Mouse (Mus musculus): ENCODE data around the gene Gm9958. TPM values are rescaled to one million over a fixed set of nuclear protein-coding genes. Genes with fewer than 3 reads are reported as not detected.

Gm9958 gene
- 1.8 and 2.4 TPM in 2 replicates for polyA plus RNA-seq (2015; fragmentation: Nextera tagmentation; extraction: Ambion mirVana)

DNA sequence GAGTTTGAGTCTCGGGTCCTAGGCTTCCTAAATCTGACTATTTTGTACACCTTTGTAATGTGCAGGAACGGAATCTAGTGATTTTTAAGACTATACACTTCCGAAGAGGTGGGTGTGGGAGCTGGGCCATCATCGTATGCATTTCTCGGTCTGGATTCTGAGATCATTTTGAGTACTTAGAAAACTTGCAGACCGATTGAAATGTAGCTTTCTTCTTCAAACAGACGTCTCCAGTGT is at the start of gene Gm9958:
Gm9958 (plus strand) TSS at position 138 of the 237 bp plus-strand sequence.
- no peak for ATAC-seq (ENCODE audit: insufficient read depth)
- Histone ChIP-seq H3K36me3 (replicated peaks) (no peaks in the 10 kb centered on the region), H3K27ac (replicated peaks) (peak within 1 kb of the TSS; percentile 99), H3K4me1 (replicated peaks) (peaks cover 29% of the 10 kb centered on the region), H3K4me3 (replicated peaks) (peak within 1 kb of the TSS; percentile 92), H3K4me2 (peak within 1 kb of the TSS; percentile 78), H3K9me3 (replicated peaks) (no peaks in the 10 kb centered on the region), H3K27me3 (no peaks in the 10 kb centered on the region), H3K9ac (peak within 1 kb of the TSS; percentile 94)
- WGBS (ENCODE audit: insufficient replicate concordance): 0% methylated on average over 7 of the region's 7 CpGs

DNA sequence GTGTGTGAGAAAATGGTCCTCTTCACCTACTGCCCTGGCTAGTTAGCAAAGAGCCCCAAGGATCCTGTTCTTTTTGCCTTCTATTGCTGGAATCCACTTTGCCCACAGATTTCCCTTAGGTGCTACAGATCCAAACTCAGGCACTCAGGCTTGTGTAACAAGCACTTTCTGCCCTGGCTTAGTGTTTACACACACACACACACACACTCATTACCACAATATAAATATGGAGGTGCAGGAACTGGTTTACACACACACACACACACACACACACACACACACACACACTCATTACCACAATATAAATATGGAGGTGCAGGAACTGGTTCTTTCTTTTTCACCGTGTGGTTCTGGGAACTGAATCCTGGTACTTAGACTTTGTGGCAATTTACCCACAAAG is 35.9 kb upstream of the Gm9958 start:
- Histone ChIP-seq H3K27ac (replicated peaks) (no peak overlapping the region), H3K4me2 (no peak overlapping the region), H3K36me3 (replicated peaks) (no peaks in the 10 kb centered on the region), H3K4me1 (replicated peaks) (peaks cover 9% of the 10 kb centered on the region; the same call in 1 of the 2 replicates), H3K9me3 (replicated peaks) (no peaks in the 10 kb centered on the region), H3K4me3 (replicated peaks) (no peak overlapping the region), H3K27me3 (no peaks in the 10 kb centered on the region), H3K9ac (no peak overlapping the region)
- WGBS (ENCODE audit: insufficient replicate concordance): 58% methylated on average over 1 of the region's 1 CpGs
- no peak for ATAC-seq (ENCODE audit: insufficient read depth)

DNA sequence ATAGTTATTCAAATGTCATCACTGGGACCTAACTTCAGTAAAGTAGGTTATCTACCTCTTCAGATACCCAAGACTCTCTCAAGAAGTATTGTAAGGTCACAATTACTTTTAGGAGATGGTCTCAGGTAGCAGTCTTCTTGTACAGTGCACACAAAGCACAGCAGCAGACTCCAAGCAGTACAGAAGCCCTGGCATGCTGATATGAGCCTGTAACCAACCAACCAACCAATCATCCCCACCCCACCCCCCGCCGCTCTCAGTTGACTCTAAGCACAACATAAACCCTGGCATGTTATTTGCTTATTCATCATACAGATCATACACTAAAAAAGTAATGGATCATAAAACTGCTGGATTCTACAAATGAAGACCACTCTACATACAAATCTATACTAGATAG is 34.5 kb upstream of the Gm9958 start:
- Histone ChIP-seq H3K9me3 (replicated peaks) (no peaks in the 10 kb centered on the region), H3K4me1 (replicated peaks) (peaks cover 9% of the 10 kb centered on the region; the same call in 1 of the 2 replicates), H3K27ac (replicated peaks) (no peak overlapping the region), H3K4me3 (replicated peaks) (no peak overlapping the region), H3K4me2 (no peak overlapping the region), H3K27me3 (no peaks in the 10 kb centered on the region), H3K36me3 (replicated peaks) (no peaks in the 10 kb centered on the region), H3K9ac (no peak overlapping the region)
- ATAC-seq (ENCODE audit: insufficient read depth): no peak
- WGBS (ENCODE audit: insufficient replicate concordance): 67% methylated on average over 2 of the region's 2 CpGs

DNA sequence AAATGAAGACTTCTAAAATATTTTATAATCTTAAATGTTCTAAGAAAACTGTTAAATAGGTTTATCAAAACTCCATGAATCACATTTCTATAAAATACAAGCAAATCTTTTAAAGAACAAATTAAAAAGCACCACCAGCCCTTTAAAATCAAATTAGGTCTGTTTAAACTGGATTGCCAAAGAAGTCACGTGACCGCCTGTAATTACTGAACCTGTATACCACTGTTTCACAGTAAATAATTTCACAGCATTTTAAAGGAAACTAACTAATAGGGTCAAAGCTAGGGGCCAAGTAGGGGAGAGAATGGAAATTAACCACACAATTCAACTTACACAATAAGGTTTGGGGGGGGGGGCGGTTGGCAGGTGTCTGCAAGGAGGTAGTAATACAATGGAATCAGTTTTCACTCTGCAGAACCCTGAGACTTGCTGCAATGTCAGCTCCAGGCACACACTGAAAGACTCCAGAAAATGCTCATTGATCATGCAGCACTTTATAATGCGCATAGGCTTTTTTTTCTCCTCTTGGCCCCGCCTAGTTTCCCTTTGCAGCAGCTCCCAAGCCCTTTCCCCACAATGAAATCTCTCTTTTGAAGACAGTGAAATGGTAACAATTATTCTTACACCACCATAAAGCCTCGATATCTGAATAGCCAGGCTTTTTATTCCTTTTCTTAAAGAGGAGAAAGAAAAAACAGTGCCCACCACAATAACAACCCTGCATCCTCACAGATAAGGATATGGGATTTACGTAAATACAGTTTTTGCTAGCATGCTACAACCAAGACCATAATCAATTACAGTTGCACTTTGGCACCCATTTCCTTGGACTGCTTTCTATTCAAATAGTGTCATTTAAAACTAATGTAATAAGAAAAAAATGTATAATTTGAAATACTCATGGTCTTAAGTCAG is 28.6 kb upstream of the Gm9958 start:
- H3K9ac ChIP-seq: no peak overlapping the region
- no peak overlapping the region for H3K27ac ChIP-seq (replicated peaks)
- H3K4me3 ChIP-seq (replicated peaks): no peak overlapping the region
- peaks cover 18% of the 10 kb centered on the region for H3K4me1 ChIP-seq (replicated peaks)
- whole genome bisulfite sequencing (ENCODE audit: insufficient replicate concordance): 43% methylated on average over 7 of the region's 7 CpGs
- H3K4me2 ChIP-seq: peak overlapping the region; percentile 32
- ATAC-seq (ENCODE audit: insufficient read depth): no peak
- no peaks in the 10 kb centered on the region for H3K27me3 ChIP-seq
- H3K36me3 ChIP-seq (replicated peaks): no peaks in the 10 kb centered on the region
- no peaks in the 10 kb centered on the region for H3K9me3 ChIP-seq (replicated peaks)

DNA sequence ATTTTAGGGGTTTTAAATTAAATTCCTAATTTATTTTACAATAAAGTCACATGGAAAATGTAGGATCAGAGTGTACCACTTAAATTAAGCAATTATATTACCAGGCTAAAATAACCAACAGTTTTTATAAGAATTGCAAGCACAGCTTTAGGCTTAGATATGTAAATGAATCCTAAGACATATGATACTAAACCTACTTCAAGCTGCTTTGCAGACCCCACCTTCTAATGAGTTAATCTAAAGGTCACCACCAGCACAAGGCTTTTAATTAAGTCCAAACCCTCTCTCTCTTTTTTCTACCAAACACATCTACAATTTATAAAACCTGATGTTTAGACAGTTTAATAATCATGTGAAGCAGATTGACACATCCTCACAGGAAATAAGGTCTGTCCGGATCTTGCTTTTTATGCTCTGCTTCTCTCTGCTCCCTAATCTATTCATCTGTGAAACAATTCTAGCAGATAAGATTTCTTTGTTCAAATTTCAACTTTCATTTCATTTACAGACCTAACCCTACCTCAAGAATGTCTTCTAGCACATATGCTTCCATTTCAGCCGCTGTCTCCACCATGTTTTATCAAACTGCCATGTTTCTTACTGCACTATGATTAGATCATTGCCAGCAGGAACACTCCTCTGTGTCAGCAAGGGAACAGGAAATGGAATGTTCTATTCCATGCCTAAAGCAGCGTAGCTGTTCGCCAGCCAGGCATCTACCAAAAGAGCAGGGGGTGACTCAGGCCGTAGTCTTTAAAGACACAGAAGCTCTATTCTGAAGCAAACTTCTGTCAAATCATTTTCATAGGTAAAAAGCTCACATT is 27.7 kb upstream of the Gm9958 start:
- ATAC-seq (ENCODE audit: insufficient read depth): peak; percentile 56
- Histone ChIP-seq H3K4me3 (replicated peaks) (no peak overlapping the region; the same call in 1 of the 2 replicates), H3K36me3 (replicated peaks) (no peaks in the 10 kb centered on the region), H3K27me3 (no peaks in the 10 kb centered on the region), H3K4me1 (replicated peaks) (peaks cover 18% of the 10 kb centered on the region), H3K9me3 (replicated peaks) (no peaks in the 10 kb centered on the region), H3K4me2 (peak overlapping the region; percentile 39), H3K27ac (replicated peaks) (no peak overlapping the region), H3K9ac (no peak overlapping the region)
- 18% methylated on average over 5 of the region's 5 CpGs for WGBS (ENCODE audit: insufficient replicate concordance)

DNA sequence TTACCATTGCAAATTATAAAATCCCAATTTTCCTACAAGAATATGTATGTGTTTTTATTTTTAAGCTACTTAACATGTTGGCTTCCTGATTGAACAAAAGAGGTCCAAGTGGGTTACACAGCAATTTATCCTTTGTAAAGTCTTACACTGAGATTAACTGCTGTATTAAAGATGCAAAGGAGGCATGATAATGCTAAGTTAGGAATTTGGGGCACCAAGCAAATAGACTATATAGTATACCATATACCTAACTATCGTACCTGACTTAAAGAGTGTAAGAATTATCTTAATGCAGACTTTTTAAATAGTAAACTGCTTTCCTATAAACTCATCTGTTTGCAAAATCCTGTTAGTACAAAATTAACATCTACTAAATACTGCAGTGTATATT is 27.1 kb upstream of the Gm9958 start:
- Histone ChIP-seq H3K4me3 (replicated peaks) (no peak overlapping the region), H3K4me2 (peak overlapping the region; percentile 39), H3K36me3 (replicated peaks) (no peaks in the 10 kb centered on the region), H3K27ac (replicated peaks) (no peak overlapping the region), H3K27me3 (no peaks in the 10 kb centered on the region), H3K4me1 (replicated peaks) (peaks cover 18% of the 10 kb centered on the region), H3K9me3 (replicated peaks) (no peaks in the 10 kb centered on the region), H3K9ac (no peak overlapping the region)
- ATAC-seq (ENCODE audit: insufficient read depth): no peak
- 76% methylated on average over 1 of the region's 1 CpGs for WGBS (ENCODE audit: insufficient replicate concordance)

DNA sequence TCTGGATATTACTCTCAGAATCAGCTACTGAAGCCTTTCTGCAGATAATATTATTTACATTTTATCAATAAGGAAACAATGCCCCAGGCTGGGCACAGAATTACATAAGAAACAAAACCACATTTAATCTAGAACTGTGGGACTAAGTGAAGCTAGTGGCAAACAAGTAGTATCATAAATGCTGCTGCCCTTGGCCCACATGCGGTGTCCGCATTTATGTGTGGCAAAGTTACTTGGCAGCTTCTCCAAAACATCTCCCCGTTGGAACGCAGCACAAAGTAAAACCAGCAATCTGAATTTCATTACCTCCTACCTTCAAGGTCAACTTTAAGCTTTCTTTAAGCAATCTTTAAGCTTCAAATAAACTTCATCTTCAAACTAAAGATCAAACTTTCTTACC is 26.2 kb upstream of the Gm9958 start:
- Histone ChIP-seq H3K4me1 (replicated peaks) (peaks cover 18% of the 10 kb centered on the region), H3K27me3 (no peaks in the 10 kb centered on the region), H3K27ac (replicated peaks) (no peak overlapping the region), H3K4me3 (replicated peaks) (no peak overlapping the region), H3K36me3 (replicated peaks) (no peaks in the 10 kb centered on the region), H3K9me3 (replicated peaks) (no peaks in the 10 kb centered on the region), H3K9ac (no peak overlapping the region), H3K4me2 (no peak overlapping the region)
- ATAC-seq (ENCODE audit: insufficient read depth): no peak
- 68% methylated on average over 4 of the region's 4 CpGs for WGBS (ENCODE audit: insufficient replicate concordance)

DNA sequence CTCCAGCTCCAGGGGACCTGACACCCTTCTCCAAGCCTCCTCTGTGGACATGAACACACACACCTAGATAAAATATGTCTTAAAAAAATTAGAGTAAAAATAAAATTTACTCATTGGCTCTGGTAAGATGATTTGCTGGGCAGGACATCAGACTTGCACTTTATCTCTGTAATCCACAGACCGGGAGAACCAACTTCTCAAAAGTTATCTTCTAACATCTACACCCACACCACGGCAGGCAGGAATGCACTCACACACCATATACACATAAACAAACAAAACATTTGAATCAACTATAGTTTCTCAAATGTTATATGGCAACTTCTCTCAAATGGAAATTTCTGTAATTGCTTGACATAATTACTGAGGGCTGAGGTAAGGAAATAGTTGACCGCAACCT is 20.1 kb upstream of the Gm9958 start:
- 48% methylated on average over 3 of the region's 3 CpGs for WGBS (ENCODE audit: insufficient replicate concordance)
- Histone ChIP-seq H3K4me3 (replicated peaks) (no peak overlapping the region), H3K4me1 (replicated peaks) (peaks cover 10% of the 10 kb centered on the region; the same call in 1 of the 2 replicates), H3K9ac (no peak overlapping the region), H3K36me3 (replicated peaks) (no peaks in the 10 kb centered on the region), H3K4me2 (no peak overlapping the region), H3K27ac (replicated peaks) (no peak overlapping the region), H3K27me3 (no peaks in the 10 kb centered on the region), H3K9me3 (replicated peaks) (no peaks in the 10 kb centered on the region)
- no peak for ATAC-seq (ENCODE audit: insufficient read depth)

DNA sequence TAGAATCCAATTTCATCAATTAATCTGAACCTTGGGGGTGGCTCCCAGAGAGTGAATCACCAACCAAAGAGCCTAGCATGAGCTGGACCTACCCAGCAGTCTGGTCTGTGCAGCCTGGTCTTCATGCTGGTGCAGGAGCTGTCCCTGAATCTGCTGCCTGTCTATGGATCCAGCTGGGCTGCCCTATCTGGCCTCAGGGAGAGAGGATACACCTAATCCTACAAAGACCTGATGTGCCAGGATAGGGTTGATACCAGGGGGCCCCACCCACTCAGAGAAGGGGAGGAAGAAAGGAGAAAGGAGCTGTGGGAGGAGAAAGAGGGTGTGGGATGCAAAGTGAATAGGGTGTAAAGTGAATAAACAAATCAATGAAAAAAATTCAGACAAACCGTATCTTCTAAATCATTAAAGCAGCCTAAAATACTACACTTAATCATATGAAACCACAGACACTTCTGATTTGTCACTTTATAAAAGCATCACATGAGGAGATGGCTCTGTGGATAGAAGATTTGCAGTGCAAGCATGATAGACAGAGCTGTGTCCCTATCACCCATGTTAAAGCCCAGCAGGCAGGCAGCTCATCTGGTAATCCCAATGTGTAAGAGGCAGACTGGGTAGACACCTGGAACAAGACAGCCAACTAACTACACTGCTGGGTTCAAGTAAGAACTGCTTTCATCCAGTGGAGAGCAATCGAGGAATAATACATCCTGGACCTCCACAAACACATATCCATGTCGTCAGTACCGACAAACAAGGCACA is 13.3 kb upstream of the Gm9958 start:
- H3K9ac ChIP-seq: no peak overlapping the region
- H3K27me3 ChIP-seq: no peaks in the 10 kb centered on the region
- peaks cover 11% of the 10 kb centered on the region; the same call in 1 of the 2 replicates for H3K36me3 ChIP-seq (replicated peaks)
- H3K9me3 ChIP-seq (replicated peaks): no peaks in the 10 kb centered on the region
- H3K27ac ChIP-seq (replicated peaks): no peak overlapping the region
- WGBS (ENCODE audit: insufficient replicate concordance): 80% methylated on average over 4 of the region's 4 CpGs
- peak; percentile 63 for ATAC-seq (ENCODE audit: insufficient read depth)
- H3K4me3 ChIP-seq (replicated peaks): no peak overlapping the region
- peaks cover 39% of the 10 kb centered on the region for H3K4me1 ChIP-seq (replicated peaks)
- H3K4me2 ChIP-seq: no peak overlapping the region

DNA sequence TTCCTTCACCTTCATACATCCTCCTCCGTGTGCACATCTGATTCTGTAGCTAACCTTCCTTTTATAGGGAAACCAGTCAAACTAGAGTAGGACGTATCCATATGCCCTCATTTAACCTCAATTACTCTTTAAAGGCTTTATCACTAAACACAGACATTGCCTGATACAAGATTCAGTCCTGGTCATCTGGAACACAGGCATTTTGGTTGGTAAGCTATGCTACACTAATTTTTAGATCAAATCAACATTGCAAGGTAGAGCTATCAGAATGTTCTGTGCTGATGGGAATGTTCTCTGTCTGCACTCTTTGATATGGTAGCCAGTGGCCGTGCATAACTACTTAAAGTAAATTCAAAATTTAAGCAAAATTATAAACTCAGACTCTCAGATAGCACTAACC is 11.2 kb upstream of the Gm9958 start:
- ATAC-seq (ENCODE audit: insufficient read depth): peak; percentile 32; the same call in 1 of the 2 replicates
- WGBS (ENCODE audit: insufficient replicate concordance): 35% methylated on average over 3 of the region's 3 CpGs
- H3K36me3 ChIP-seq (replicated peaks): peaks cover 18% of the 10 kb centered on the region
- peaks cover 39% of the 10 kb centered on the region for H3K4me1 ChIP-seq (replicated peaks)
- H3K4me3 ChIP-seq (replicated peaks): no peak overlapping the region
- H3K4me2 ChIP-seq: no peak overlapping the region
- no peaks in the 10 kb centered on the region for H3K9me3 ChIP-seq (replicated peaks)
- H3K27me3 ChIP-seq: no peaks in the 10 kb centered on the region
- no peak overlapping the region for H3K9ac ChIP-seq
- H3K27ac ChIP-seq (replicated peaks): no peak overlapping the region

DNA sequence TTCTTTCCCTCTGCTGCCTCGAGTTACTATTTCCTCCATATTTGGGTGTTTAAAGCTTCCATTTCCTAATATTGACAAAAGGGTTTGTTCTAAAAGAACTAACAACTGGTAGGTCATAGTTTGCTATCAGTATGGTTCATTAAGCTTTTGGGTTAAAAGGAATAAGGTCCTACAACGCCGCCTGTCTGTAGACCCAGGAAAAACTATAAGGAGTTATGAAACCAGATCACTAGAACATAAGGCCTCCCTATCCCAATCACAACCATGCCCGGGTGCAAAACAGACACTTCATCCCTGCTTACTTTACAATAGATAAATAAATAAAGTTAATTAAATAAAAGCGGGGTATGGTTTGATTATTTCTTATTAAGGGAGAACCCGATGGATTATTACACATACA is 2.5 kb upstream of the Gm9958 start:
- peaks cover 29% of the 10 kb centered on the region for H3K4me1 ChIP-seq (replicated peaks)
- WGBS (ENCODE audit: insufficient replicate concordance): 1% methylated on average over 6 of the region's 6 CpGs
- peak overlapping the region; percentile 94 for H3K9ac ChIP-seq
- H3K27ac ChIP-seq (replicated peaks): peak overlapping the region; percentile 99
- peaks cover 7% of the 10 kb centered on the region for H3K36me3 ChIP-seq (replicated peaks)
- H3K4me2 ChIP-seq: peak overlapping the region; percentile 78
- ATAC-seq (ENCODE audit: insufficient read depth): no peak
- H3K9me3 ChIP-seq (replicated peaks): no peaks in the 10 kb centered on the region
- no peaks in the 10 kb centered on the region for H3K27me3 ChIP-seq
- H3K4me3 ChIP-seq (replicated peaks): peak overlapping the region; percentile 92
